Mouse (Mus musculus): ENCODE measurements at regions not wholly inside any gene's neighbourhood (a gene's known extent, or its start where the extent isn't known, plus 50 kb on each side); places are given as distances from the start of the nearest gene placed in this dataset.

GRCm38 (mm10) chr17:83916684-83917166 lies 69.0 kb upstream of the Haao start:
- peak; percentile 81 for DNase-seq

- DNase-seq, result no peak
These were observed 67.3 kb upstream of the Haao start for GRCm38 (mm10) chr17:83915034-83915433.

- no peak for DNase-seq
These were observed 66.8 kb upstream of the Haao start for GRCm38 (mm10) chr17:83914603-83915002.

- no peak for DNase-seq
These were observed 66.1 kb upstream of the Haao start for GRCm38 (mm10) chr17:83913711-83914415.

GRCm38 (mm10) chr17:83912421-83912820 lies 64.7 kb upstream of the Haao start:
- no peak for DNase-seq

- DNase-seq, result no peak
These were observed 61.0 kb upstream of the Haao start for GRCm38 (mm10) chr17:83908811-83909210.

- DNase-seq, result no peak
These were observed 59.8 kb upstream of the Haao start for GRCm38 (mm10) chr17:83907538-83907937.

GRCm38 (mm10) chr17:83906751-83907537 lies 59.2 kb upstream of the Haao start:
- DNase-seq, result no peak

GRCm38 (mm10) chr17:83903467-83903866 lies 55.7 kb upstream of the Haao start:
- DNase-seq, result peak; percentile 86

- no peak for DNase-seq
These were observed 54.8 kb upstream of the Haao start for GRCm38 (mm10) chr17:83902523-83902922.

- no peak for DNase-seq
These were observed 54.3 kb upstream of the Haao start for GRCm38 (mm10) chr17:83902091-83902490.

- no peak for DNase-seq
These were observed 51.9 kb upstream of the Haao start for GRCm38 (mm10) chr17:83899588-83900152.

- DNase-seq, result no peak
These were observed 50.8 kb upstream of the Haao start for GRCm38 (mm10) chr17:83898531-83898930.

Measured in lung, postnatal 10 days (tissue).